Mouse (Mus musculus): ENCODE results near the gene Gm35549. TPM values are rescaled to one million over a fixed set of nuclear protein-coding genes. Genes with fewer than 3 reads are reported as not detected.

Gene Gm35549
- total RNA-seq, 2 experiments from 2014 or later: not detected

GRCm38 (mm10) chr9:122826743-122827142 lies 17.1 kb downstream of the Gm35549 start:
- no peak for DNase-seq

DNA sequence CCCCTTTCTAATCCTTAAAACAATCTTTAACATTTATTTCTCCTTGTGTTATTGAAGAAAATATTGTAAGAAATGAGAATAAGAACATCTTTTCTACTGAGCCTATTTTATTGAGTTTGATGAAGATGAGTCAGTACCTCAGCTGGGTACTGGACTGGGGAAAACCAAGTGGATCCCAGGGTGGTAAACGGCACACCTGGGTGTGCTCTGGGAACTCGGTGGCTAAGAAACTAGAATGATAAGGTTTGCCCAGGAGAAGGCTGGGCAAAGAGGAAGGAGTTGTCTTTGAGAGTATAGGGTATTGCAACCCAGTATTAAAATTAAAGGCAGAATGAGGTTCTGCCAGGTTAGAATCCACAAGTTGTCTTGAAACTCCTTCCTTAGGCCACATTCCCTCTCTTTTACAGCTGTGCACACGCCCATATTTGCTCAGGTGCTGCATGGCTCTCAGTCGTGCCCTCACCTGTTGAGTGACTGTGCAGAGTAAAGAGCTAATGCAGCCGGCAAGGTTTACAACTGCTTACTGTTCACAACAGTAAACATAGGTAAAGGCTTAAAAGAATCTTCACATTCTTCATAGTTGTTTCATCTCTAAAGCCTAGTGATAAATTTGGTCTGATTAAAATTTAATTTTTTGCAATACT lies 20.3 kb downstream of the Gm35549 start:
- no peak for DNase-seq

DNA sequence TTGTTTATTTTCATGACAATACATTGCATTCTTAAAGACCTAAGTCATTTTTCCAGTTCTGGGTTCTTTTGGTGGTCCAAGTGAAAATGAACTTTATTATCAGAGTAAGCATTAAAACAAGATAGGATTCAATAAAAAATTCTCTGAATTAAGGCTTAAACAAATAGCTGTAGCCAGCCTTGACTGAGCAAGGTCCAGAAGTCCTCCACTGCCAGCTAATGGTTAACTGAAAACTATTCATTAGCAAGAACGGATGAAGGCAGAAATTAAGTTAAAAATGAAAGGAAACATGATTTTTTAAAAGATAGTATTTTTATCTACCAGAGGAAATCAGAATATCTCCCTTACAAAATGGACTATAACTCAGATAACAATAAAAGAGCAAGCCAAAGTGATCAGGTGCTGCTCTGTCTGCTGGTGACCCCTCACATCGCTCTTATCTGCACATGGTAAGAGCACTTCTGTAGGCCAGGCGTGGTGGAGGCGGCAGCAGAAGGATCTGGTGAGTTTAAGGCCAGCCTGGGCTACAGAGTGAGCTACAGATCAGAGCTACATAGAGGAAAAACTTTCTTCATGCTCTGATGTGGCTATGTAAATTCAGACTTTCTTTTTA lies 28.5 kb downstream of the Gm35549 start:
- DNase-seq: no peak

- no peak for DNase-seq
These were observed 29.1 kb downstream of the Gm35549 start for GRCm38 (mm10) chr9:122814775-122815174.

DNA sequence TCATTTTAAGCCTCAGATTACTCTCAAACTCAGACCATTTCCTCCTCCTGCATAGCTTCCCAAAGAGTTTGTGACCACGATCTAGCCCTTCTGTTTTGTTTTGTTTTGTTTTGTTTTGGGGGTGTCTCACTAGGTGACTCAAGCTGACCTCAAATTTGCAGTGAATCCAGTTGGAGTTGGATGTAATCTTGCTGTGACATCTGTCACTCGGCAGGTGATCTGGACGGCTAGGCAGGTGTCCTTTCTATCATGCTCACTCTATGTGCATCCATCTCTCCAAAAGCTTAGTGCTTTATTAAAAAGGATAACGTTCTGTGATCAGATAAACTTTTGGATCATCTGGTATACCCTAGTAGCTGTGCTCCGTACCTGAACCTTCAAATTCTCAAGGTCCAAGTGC lies 31.4 kb downstream of the Gm35549 start:
- DNase-seq: no peak

DNA sequence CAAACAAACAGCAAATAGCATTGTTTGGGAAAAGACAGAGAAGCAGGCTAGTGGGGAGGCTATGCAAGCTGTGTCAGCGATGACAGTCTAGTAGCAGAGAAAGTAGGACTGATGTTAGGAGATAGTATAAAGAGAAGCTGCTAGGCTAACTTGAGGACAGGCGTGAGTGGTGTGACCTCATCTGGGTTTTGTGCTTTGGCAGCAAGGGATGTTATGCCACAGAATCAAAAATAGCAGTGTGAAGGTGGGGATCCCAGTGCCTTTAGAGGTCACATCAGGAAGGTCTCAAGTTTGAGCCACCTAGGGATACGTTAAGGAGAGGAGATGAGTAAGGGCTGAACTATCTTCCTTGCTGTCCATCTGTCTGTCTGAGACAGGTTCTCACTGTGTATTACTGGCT lies 33.6 kb downstream of the Gm35549 start:
- no peak for DNase-seq

- no peak for DNase-seq
These were observed 36.6 kb downstream of the Gm35549 start for GRCm38 (mm10) chr9:122807186-122807585.

GRCm38 (mm10) chr9:122805845-122806341 lies 37.9 kb downstream of the Gm35549 start:
- no peak for DNase-seq

GRCm38 (mm10) chr9:122805053-122805844 lies 38.6 kb downstream of the Gm35549 start, which contains the start of gene Tcaim:
Tcaim (plus strand) TSS chr9:122805539.
- DNase-seq: peak; percentile 95

GRCm38 (mm10) chr9:122786534-122786933 lies 57.3 kb downstream of the Gm35549 start:
- DNase-seq: no peak

- no peak for DNase-seq
These were observed 58.6 kb downstream of the Gm35549 start for GRCm38 (mm10) chr9:122785231-122785630.

Other genes with a start within 250 kb of the Gm35549 start
- gene Topaz1, start 96.7 kb downstream of the Gm35549 start, total RNA-seq (2021): not detected
- gene Tcaim, start 38.5 kb downstream of the Gm35549 start, total RNA-seq (2021): 10 to 100 TPM; 14.2 to 19.0 TPM
- gene Zfp445, start 22.0 kb upstream of the Gm35549 start, total RNA-seq (2021): 100 to 1,000 TPM in 1 of 2 experiments, 10 to 100 TPM in 1; 93.7 to 136 TPM
- 10 to 100 TPM in 1 of 2 experiments, 1 to 10 TPM in 1; 8.5 to 12.5 TPM for gene Zkscan7, start 41.6 kb upstream of the Gm35549 start, total RNA-seq (2021)
- 1 to 10 TPM; 5.6 to 5.9 TPM for gene Zfp105, start 79.0 kb upstream of the Gm35549 start, total RNA-seq (2021)
- 10 to 100 TPM; 28.0 to 28.3 TPM for gene 1110059G10Rik, start 107.0 kb upstream of the Gm35549 start, total RNA-seq (2021)
- 10 to 100 TPM; 11.3 to 15.4 TPM for gene Kif15, start 107.0 kb upstream of the Gm35549 start, total RNA-seq (2021)
- gene Tmem42, start 177.3 kb upstream of the Gm35549 start, total RNA-seq (2021): 10 to 100 TPM; 15.0 to 18.4 TPM
- under 1 TPM; 0.21 to 0.82 TPM for gene Tgm4, start 190.7 kb upstream of the Gm35549 start, total RNA-seq (2021)